Mouse (Mus musculus) bone marrow, adult 2 months (tissue): Measurements from ENCODE around the gene Pxn. TPM values are rescaled to one million over a fixed set of nuclear protein-coding genes. Genes with fewer than 3 reads are reported as not detected.

Source experiments
- H3K27ac ChIP-seq: fragments of 200-500 bp; 2 replicates; pipeline ENCODE4 v1.5.1; 2012; ENCODE audit warnings: low read depth, mild to moderate bottlenecking, control low read depth, inconsistent platforms, low read length; ENCODE audit not compliant: control insufficient read depth, poor library complexity, insufficient read depth
- H3K4me1 ChIP-seq: fragments of 200-500 bp; 2 replicates; pipeline ENCODE4 v1.6.1; 2011; ENCODE audit warnings: low read length; ENCODE audit not compliant: control insufficient read depth, insufficient read depth
- H3K4me3 ChIP-seq: fragments of 200-500 bp; replicated peaks from 2 replicates; pipeline ENCODE3; 2011; ENCODE audit warnings: mild to moderate bottlenecking, low read depth, low read length, control low read depth; ENCODE audit not compliant: control insufficient read depth
- CTCF ChIP-seq: fragments of 200-500 bp; IDR thresholded peaks from 2 replicates; pipeline ENCODE4 v1.5.1; 2011; ENCODE audit warnings: low read length, control low read depth; ENCODE audit not compliant: control insufficient read depth, insufficient read depth
- POLR2A ChIP-seq: fragments of 200-500 bp; IDR thresholded peaks from 2 replicates; pipeline ENCODE4 v1.6.1; 2011; ENCODE audit warnings: low read depth, mild to moderate bottlenecking, control low read depth, low read length, borderline replicate concordance; ENCODE audit not compliant: control insufficient read depth
- WGBS: fragments of 180-500 bp; shearing (Covaris S2); methylation state at CpG from one replicate; pipeline ENCODE4 v1.1.7; 2018; 5-methylcytosine and 5-hydroxymethylcytosine counted together
- polyA plus RNA-seq: library from polyadenylated mRNA; stranded (reverse); fragments of >200 nt; gene quantifications from 2 replicates; pipeline ENCODE4 v1.2.4, GENCODE M21; 2011; ENCODE audit warnings: low replicate concordance; ENCODE audit not compliant: missing spikeins, insufficient read depth, insufficient read length

Gene Pxn
- polyA plus RNA-seq, 1 experiment = 71.6 TPM

GRCm38 (mm10) chr5:115553801-115554420 is 47.4 kb downstream of the Pxn start:
- 92% methylated on average over 33 of the region's 33 CpGs for WGBS
- TF ChIP-seq POLR2A (no peak), CTCF (no peak)
- no peak overlapping the region for H3K4me3 ChIP-seq
- H3K27ac ChIP-seq = no peak overlapping the region
- H3K4me1 ChIP-seq = no peaks in the 10 kb centered on the region

- 88% methylated on average over 18 of the region's 18 CpGs for WGBS
- H3K4me1 ChIP-seq = no peaks in the 10 kb centered on the region
- H3K27ac ChIP-seq = no peak overlapping the region
- TF ChIP-seq POLR2A (no peak), CTCF (no peak)
- no peak overlapping the region for H3K4me3 ChIP-seq
These were observed 48.2 kb downstream of the Pxn start for GRCm38 (mm10) chr5:115554536-115555291.

GRCm38 (mm10) chr5:115556217-115556616 is 49.7 kb downstream of the Pxn start:
- WGBS = 18% methylated on average over 8 of the region's 8 CpGs

GRCm38 (mm10) chr5:115558182-115558794 is 51.8 kb downstream of the Pxn start:
- no peak overlapping the region for H3K27ac ChIP-seq
- H3K4me3 ChIP-seq = no peak overlapping the region
- no peak for TF ChIP-seq POLR2A
- TF ChIP-seq CTCF = no peak
- 84% methylated on average over 14 of the region's 14 CpGs for WGBS
- no peaks in the 10 kb centered on the region; the same call in 1 of the 2 replicates for H3K4me1 ChIP-seq

More at GRCm38 (mm10) chr5:115556217-115556616, 49.7 kb downstream of the Pxn start:
- Histone ChIP-seq H3K4me1 (no peaks in the 10 kb centered on the region; the same call in 1 of the 2 replicates), H3K27ac (no peak overlapping the region), H3K4me3 (no peak overlapping the region)
- peak; percentile 77 for TF ChIP-seq CTCF
- TF ChIP-seq POLR2A = no peak

DNA sequence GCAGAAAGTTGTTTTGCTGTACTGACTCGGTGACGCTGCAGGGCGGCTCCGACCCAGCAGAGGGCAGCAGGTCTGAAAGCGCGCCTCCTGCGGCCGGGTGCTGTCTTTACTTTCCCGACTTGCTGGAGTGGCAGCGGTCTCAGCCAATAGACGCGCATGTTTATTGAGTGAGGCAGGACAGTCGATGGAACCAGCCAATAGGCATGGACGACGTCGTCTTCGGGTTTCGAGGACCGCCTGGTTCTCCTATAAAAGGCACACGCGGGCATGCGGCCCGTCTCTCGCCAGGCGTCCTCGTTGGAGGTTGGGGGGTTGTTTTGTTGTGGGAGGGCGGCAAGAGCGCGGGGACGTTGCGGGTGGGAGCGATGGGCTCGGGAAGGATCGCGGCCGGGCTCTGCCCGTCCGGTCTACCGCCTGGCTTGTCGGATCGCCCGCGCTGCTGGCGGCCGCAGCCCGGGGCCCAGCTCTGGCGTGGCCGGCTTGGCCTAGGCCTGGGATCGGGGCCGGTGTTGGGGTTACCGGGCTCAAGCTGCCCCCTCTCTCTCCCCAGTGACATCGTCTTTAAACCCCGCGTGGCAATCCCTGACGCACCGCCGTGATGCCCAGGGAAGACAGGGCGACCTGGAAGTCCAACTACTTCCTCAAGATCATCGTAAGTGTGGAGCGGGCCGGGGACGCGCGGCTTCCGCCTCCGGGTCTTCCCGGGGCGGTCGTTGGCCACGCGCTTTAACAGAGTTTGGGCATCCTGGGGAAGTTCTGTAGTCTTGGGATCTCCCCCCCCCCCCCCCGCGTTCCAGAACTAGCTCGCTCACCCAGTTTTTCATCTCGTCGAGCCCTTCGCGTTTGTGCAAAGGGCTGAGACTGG is 53.0 kb downstream of the Pxn start, which contains the start of gene Rplp0:
Gene Rplp0 (plus strand): TSS at position 231 of the 865 bp plus-strand sequence.
- TF ChIP-seq CTCF = peak; percentile 99
- peak; percentile 99 for TF ChIP-seq POLR2A
- H3K4me3 ChIP-seq = peak within 1 kb of the TSS; percentile 57
- H3K4me1 ChIP-seq = no peaks in the 10 kb centered on the region; the same call in 1 of the 2 replicates
- H3K27ac ChIP-seq = peak within 1 kb of the TSS; percentile 65
- under 1% methylated on average over 78 of the region's 78 CpGs for WGBS

- H3K27ac ChIP-seq = no peak overlapping the region
- TF ChIP-seq CTCF (no peak), POLR2A (no peak)
- peak overlapping the region; percentile 57 for H3K4me3 ChIP-seq
- WGBS = 43% methylated on average over 13 of the region's 13 CpGs
- H3K4me1 ChIP-seq = peaks cover 1% of the 10 kb centered on the region; the same call in 1 of the 2 replicates
These were observed 53.9 kb downstream of the Pxn start for GRCm38 (mm10) chr5:115560336-115560905.

- TF ChIP-seq CTCF (no peak), POLR2A (no peak)
- 72% methylated on average over 5 of the region's 5 CpGs for WGBS
- H3K4me3 ChIP-seq = no peak overlapping the region
- no peak overlapping the region for H3K27ac ChIP-seq
- peaks cover 4% of the 10 kb centered on the region for H3K4me1 ChIP-seq
These were observed 57.5 kb downstream of the Pxn start for GRCm38 (mm10) chr5:115563771-115564585.
